Mouse (Mus musculus) limb, embryonic 14.5 days (tissue): Measurements from ENCODE around the gene Tigit. TPM values are rescaled to one million over a fixed set of nuclear protein-coding genes. Genes with fewer than 3 reads are reported as not detected.

Source experiments
- ATAC-seq: fragments of 200-750 bp; cut with Nextera tagmentation; 2 replicates; pipeline ENCODE4 v1.8.0; 2017; ENCODE audit warnings: low read depth, moderate number of reproducible peaks, moderate TSS enrichment; ENCODE audit not compliant: low FRiP score
- DNase-seq: peaks from one replicate; pipeline ENCODE4 v3.0.0-alpha.2; 2015; ENCODE audit warnings: low spot score
- H3K27ac ChIP-seq: fragments of 300-500 bp; sonication (generic); replicated peaks from 2 replicates; pipeline ENCODE4 v1.5.1; 2014; ENCODE audit warnings: low read depth, mild to moderate bottlenecking, low read length, moderate library complexity, mixed read lengths
- H3K27me3 ChIP-seq: fragments of 300-500 bp; sonication (generic); 2 replicates; pipeline ENCODE4 v1.6.1; 2014; ENCODE audit warnings: low read length, mixed read lengths; ENCODE audit not compliant: control insufficient read depth, insufficient read depth
- H3K36me3 ChIP-seq: fragments of 300-500 bp; sonication (generic); 2 replicates; pipeline ENCODE4 v1.6.1; 2014; ENCODE audit warnings: mild to moderate bottlenecking, low read length, moderate library complexity, mixed read lengths; ENCODE audit not compliant: control insufficient read depth, insufficient read depth
- H3K4me1 ChIP-seq: fragments of 300-500 bp; sonication (generic); 2 replicates; pipeline ENCODE4 v1.6.1; 2014; ENCODE audit warnings: antibody characterized with exemption, low read length, mixed read lengths; ENCODE audit not compliant: control insufficient read depth, insufficient read depth
- H3K4me2 ChIP-seq: fragments of 300-500 bp; sonication (generic); replicated peaks from 2 replicates; pipeline ENCODE4 v1.6.1; 2014; ENCODE audit warnings: low read depth, mild to moderate bottlenecking, low read length, moderate library complexity; ENCODE audit not compliant: severe bottlenecking
- H3K4me3 ChIP-seq: fragments of 300-500 bp; sonication (generic); replicated peaks from 2 replicates; pipeline ENCODE4 v1.5.1; 2014; ENCODE audit warnings: low read length
- H3K9ac ChIP-seq: fragments of 300-500 bp; sonication (generic); 2 replicates; pipeline ENCODE4 v1.6.1; 2014; ENCODE audit warnings: mild to moderate bottlenecking, low read depth, low read length, moderate library complexity; ENCODE audit not compliant: severe bottlenecking
- H3K9me3 ChIP-seq: fragments of 300-500 bp; sonication (generic); 2 replicates; pipeline ENCODE4 v1.6.1; 2016; ENCODE audit warnings: low read length; ENCODE audit not compliant: control insufficient read depth
- POLR2A ChIP-seq: fragments of 200-500 bp; IDR thresholded peaks from 2 replicates; pipeline ENCODE4 v1.8.0; 2012; ENCODE audit warnings: inconsistent platforms, mild to moderate bottlenecking, moderate library complexity, borderline replicate concordance; ENCODE audit not compliant: insufficient read depth, insufficient read length; ENCODE audit errors: extremely low read depth
- WGBS: fragments of 180-500 bp; shearing (Covaris S2); extraction: QIAGEN DNeasy Blood & Tissue Kit; methylation state at CpG from one replicate; pipeline ENCODE4 v1.1.7; 2014; 5-methylcytosine and 5-hydroxymethylcytosine counted together
- polyA plus RNA-seq, 2 experiments: library from polyadenylated mRNA; depleted of rRNA in 1 of 2; stranded (reverse) in 1 of 2; unstranded in 1 of 2; fragments of >200 nt; fragmentation: Nextera tagmentation in 1 of 2; extraction: Ambion mirVana in 1 of 2; gene quantifications; 2 replicates each; pipeline versions ENCODE4 v1.2.1 to v1.2.3; 2012 to 2014

The Tigit gene
- polyA plus RNA-seq, 2 experiments = not detected

- DNase-seq = no peak
- no peaks in the 10 kb centered on the region for H3K9me3 ChIP-seq
- no peaks in the 10 kb centered on the region for H3K27me3 ChIP-seq
- no peak overlapping the region for H3K4me2 ChIP-seq
- H3K4me3 ChIP-seq = no peak overlapping the region
- H3K36me3 ChIP-seq = no peaks in the 10 kb centered on the region
- 83% methylated on average over 2 of the region's 2 CpGs for WGBS
- ATAC-seq = no peak
- no peak for TF ChIP-seq POLR2A
- H3K4me1 ChIP-seq = no peaks in the 10 kb centered on the region
- no peak overlapping the region for H3K27ac ChIP-seq
- H3K9ac ChIP-seq = no peak overlapping the region
These were observed 10.7 kb downstream of the Tigit start for GRCm38 (mm10) chr16:43653288-43653687.

- 89% methylated on average over 3 of the region's 3 CpGs for WGBS
- H3K4me1 ChIP-seq = no peaks in the 10 kb centered on the region
- no peak for TF ChIP-seq POLR2A
- H3K27me3 ChIP-seq = no peaks in the 10 kb centered on the region
- H3K36me3 ChIP-seq = no peaks in the 10 kb centered on the region
- no peak overlapping the region for H3K9ac ChIP-seq
- ATAC-seq (no peak), DNase-seq (no peak)
- H3K4me3 ChIP-seq = no peak overlapping the region
- H3K4me2 ChIP-seq = no peak overlapping the region
- H3K27ac ChIP-seq = no peak overlapping the region
- no peaks in the 10 kb centered on the region for H3K9me3 ChIP-seq
These were observed 13.4 kb downstream of the Tigit start for GRCm38 (mm10) chr16:43650355-43651080.

DNA sequence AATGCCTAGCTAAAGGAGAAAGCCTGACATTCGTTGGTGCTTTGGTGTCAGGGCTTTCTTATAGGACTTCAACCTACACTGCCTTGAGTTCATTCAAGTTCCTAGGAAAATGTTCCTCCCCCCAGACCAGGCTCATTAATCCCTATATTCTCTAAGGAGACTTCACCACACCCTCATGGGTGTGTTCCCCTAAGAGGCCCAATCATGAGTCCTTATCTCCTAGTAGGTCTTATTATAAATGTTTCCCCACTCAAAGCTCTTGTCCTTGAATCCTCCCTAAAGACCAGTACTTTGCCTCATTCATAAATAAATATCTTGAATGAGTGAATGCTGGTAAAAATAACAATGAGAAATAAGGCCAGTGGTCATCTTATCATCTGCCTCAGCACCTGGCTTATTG lies 16.3 kb downstream of the Tigit start:
- H3K9ac ChIP-seq = no peak overlapping the region
- no peak overlapping the region for H3K4me2 ChIP-seq
- no peaks in the 10 kb centered on the region for H3K4me1 ChIP-seq
- WGBS = 80% methylated on average over 1 of the region's 1 CpGs
- H3K27me3 ChIP-seq = no peaks in the 10 kb centered on the region
- H3K4me3 ChIP-seq = no peak overlapping the region
- DNase-seq (no peak), ATAC-seq (no peak)
- no peaks in the 10 kb centered on the region for H3K9me3 ChIP-seq
- H3K36me3 ChIP-seq = no peaks in the 10 kb centered on the region
- no peak overlapping the region for H3K27ac ChIP-seq
- TF ChIP-seq POLR2A = no peak

DNA sequence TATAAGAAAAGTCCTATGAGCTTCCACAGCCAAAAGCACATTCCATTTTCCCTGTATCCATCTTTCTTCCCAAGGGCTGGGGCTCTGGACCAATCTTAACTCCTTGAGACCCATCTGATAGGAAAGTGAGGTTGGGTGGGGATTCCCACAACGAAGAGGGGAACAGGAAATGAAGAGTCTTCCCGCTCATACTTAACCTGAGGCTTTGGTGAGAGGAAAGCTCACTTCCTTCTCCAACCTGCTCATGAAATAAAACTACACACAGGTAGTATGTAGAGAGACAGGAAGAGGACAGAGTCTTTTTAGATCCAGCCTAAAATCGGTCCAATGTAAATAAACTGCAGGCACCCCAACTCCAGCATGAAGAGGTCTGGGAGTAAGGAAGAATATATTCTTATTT lies 17.0 kb downstream of the Tigit start:
- no peak overlapping the region for H3K4me2 ChIP-seq
- no peaks in the 10 kb centered on the region for H3K4me1 ChIP-seq
- H3K27me3 ChIP-seq = no peaks in the 10 kb centered on the region
- ATAC-seq (no peak), DNase-seq (no peak)
- no peaks in the 10 kb centered on the region for H3K9me3 ChIP-seq
- H3K27ac ChIP-seq = no peak overlapping the region
- H3K36me3 ChIP-seq = no peaks in the 10 kb centered on the region
- no peak for TF ChIP-seq POLR2A
- 89% methylated on average over 3 of the region's 3 CpGs for WGBS
- H3K4me3 ChIP-seq = no peak overlapping the region
- H3K9ac ChIP-seq = no peak overlapping the region

- Histone ChIP-seq H3K36me3 (no peaks in the 10 kb centered on the region), H3K4me1 (no peaks in the 10 kb centered on the region), H3K27ac (no peak overlapping the region), H3K4me3 (no peak overlapping the region), H3K9me3 (no peaks in the 10 kb centered on the region), H3K9ac (no peak overlapping the region), H3K4me2 (no peak overlapping the region), H3K27me3 (no peaks in the 10 kb centered on the region)
- no peak for ATAC-seq
- no peak for DNase-seq
- WGBS = 82% methylated on average over 4 of the region's 4 CpGs
- no peak for TF ChIP-seq POLR2A
These were observed 18.1 kb downstream of the Tigit start for GRCm38 (mm10) chr16:43645879-43646278.
